Mouse (Mus musculus): ENCODE results near the gene Ano1. TPM values are rescaled to one million over a fixed set of nuclear protein-coding genes. Genes with fewer than 3 reads are reported as not detected.

The Ano1 gene
- polyA plus RNA-seq (2016; fragmentation: Nextera tagmentation; extraction: Ambion mirVana), result 7.4 and 12.9 TPM in 2 replicates

DNA sequence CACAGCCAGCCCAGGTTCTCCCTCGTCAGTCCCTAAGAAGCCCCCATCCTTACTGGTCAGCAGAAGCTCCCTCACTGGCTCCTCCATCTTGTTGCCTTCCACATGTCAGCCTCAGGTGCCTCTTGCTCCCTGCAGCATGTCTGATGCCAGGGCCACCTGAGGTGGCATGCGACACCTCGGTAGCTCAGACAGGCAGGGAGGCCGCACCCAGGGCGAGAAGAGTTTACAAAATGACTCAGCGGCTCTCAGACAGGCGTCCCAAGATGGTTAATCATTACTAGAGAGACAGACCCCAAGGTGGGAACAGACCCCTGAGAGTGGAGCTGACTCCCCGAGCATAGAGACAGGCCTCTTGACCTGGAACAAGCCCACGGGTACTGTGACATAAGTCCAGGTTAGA lies at the start of gene Ano1:
TSS of gene Ano1 (minus strand) at position 142 of the 400 bp plus-strand sequence.
- H3K27ac ChIP-seq, result peak within 1 kb of the TSS; percentile 46; the same call in 1 of the 2 replicates
- no peak for DNase-seq (ENCODE audit: low spot score)
- 84% methylated on average over 9 of the region's 9 CpGs for whole genome bisulfite sequencing
- no peaks in the 10 kb centered on the region for H3K9me3 ChIP-seq
- H3K36me3 ChIP-seq, result no peaks in the 10 kb centered on the region
- H3K27me3 ChIP-seq (ENCODE audit: insufficient read depth, poor library complexity, severe bottlenecking), result peaks cover 18% of the 10 kb centered on the region; the same call in 1 of the 2 replicates
- H3K4me3 ChIP-seq, result no peak within 1 kb of the TSS
- H3K4me1 ChIP-seq (replicated peaks), result peaks cover 20% of the 10 kb centered on the region

GRCm38 (mm10) chr7:144798471-144798870 lies 46.7 kb upstream of the Ano1 start:
- peak; percentile 49 for DNase-seq (ENCODE audit: low spot score)
- H3K27ac ChIP-seq, result peak overlapping the region; percentile 50; the same call in 1 of the 2 replicates
- H3K9me3 ChIP-seq, result no peaks in the 10 kb centered on the region
- peaks cover 32% of the 10 kb centered on the region for H3K4me1 ChIP-seq (replicated peaks)
- H3K4me3 ChIP-seq, result no peak overlapping the region
- peaks cover 62% of the 10 kb centered on the region for H3K27me3 ChIP-seq (ENCODE audit: insufficient read depth, poor library complexity, severe bottlenecking)
- WGBS, result 39% methylated on average over 1 of the region's 1 CpGs
- H3K36me3 ChIP-seq, result no peaks in the 10 kb centered on the region

GRCm38 (mm10) chr7:144796986-144797735 lies 45.4 kb upstream of the Ano1 start:
- WGBS, result 66% methylated on average over 17 of the region's 17 CpGs
- no peak for DNase-seq (ENCODE audit: low spot score)
- Histone ChIP-seq H3K27ac (0 out of 2 replicates have a peak overlapping the region, but pooled peaks have one; percentile 23), H3K9me3 (no peaks in the 10 kb centered on the region), H3K4me3 (no peak overlapping the region), H3K27me3 (ENCODE audit: insufficient read depth, poor library complexity, severe bottlenecking) (peaks cover 59% of the 10 kb centered on the region), H3K4me1 (replicated peaks) (peaks cover 32% of the 10 kb centered on the region), H3K36me3 (no peaks in the 10 kb centered on the region)

- Histone ChIP-seq H3K4me1 (replicated peaks) (peaks cover 32% of the 10 kb centered on the region), H3K27me3 (ENCODE audit: insufficient read depth, poor library complexity, severe bottlenecking) (peaks cover 49% of the 10 kb centered on the region), H3K4me3 (no peak overlapping the region), H3K9me3 (no peaks in the 10 kb centered on the region), H3K27ac (no peak overlapping the region), H3K36me3 (no peaks in the 10 kb centered on the region)
- WGBS, result 82% methylated on average over 9 of the region's 9 CpGs
- no peak for DNase-seq (ENCODE audit: low spot score)
Observed at GRCm38 (mm10) chr7:144795976-144796474, 44.3 kb upstream of the Ano1 start.

GRCm38 (mm10) chr7:144793296-144793695 lies 41.5 kb upstream of the Ano1 start:
- Histone ChIP-seq H3K9me3 (no peaks in the 10 kb centered on the region), H3K4me1 (replicated peaks) (peaks cover 18% of the 10 kb centered on the region), H3K4me3 (no peak overlapping the region), H3K27ac (no peak overlapping the region), H3K36me3 (no peaks in the 10 kb centered on the region), H3K27me3 (ENCODE audit: insufficient read depth, poor library complexity, severe bottlenecking) (peaks cover 40% of the 10 kb centered on the region)
- no peak for DNase-seq (ENCODE audit: low spot score)
- WGBS, result 87% methylated on average over 10 of the region's 10 CpGs

DNA sequence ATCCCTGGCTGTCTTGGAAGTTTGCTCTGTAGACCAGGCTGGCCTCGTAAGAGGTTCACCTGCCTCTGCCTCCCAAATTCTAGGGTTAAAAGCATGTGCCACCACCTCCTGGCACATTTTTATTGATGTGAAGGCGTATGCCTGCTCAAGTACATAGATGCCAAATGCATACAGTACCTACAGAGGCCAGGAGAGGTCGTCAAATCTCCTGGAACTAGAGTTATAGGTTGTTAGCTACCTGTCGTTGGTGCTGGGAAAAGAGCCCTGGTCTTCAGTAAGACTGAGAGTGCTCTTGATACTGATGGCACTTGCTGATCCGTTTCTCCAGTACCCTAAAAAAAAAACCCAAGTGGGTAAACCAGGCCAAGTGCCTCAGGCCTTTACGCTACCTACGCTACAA lies 39.7 kb upstream of the Ano1 start:
- no peaks in the 10 kb centered on the region for H3K36me3 ChIP-seq
- 91% methylated on average over 7 of the region's 7 CpGs for WGBS
- no peaks in the 10 kb centered on the region for H3K9me3 ChIP-seq
- H3K4me1 ChIP-seq (replicated peaks), result 0 out of 2 replicates have a peak, but pooled peaks cover 2% of the 10 kb centered on the region
- no peak overlapping the region for H3K4me3 ChIP-seq
- H3K27me3 ChIP-seq (ENCODE audit: insufficient read depth, poor library complexity, severe bottlenecking), result peaks cover 37% of the 10 kb centered on the region
- no peak overlapping the region for H3K27ac ChIP-seq
- DNase-seq (ENCODE audit: low spot score), result no peak

GRCm38 (mm10) chr7:144789601-144790556 lies 38.1 kb upstream of the Ano1 start:
- WGBS, result 56% methylated on average over 36 of the region's 36 CpGs
- H3K4me1 ChIP-seq (replicated peaks), result 0 out of 2 replicates have a peak, but pooled peaks cover 2% of the 10 kb centered on the region
- no peaks in the 10 kb centered on the region for H3K36me3 ChIP-seq
- peaks cover 31% of the 10 kb centered on the region for H3K27me3 ChIP-seq (ENCODE audit: insufficient read depth, poor library complexity, severe bottlenecking)
- H3K27ac ChIP-seq, result peak overlapping the region; percentile 69; the same call in 1 of the 2 replicates
- DNase-seq (ENCODE audit: low spot score), result peak; percentile 55
- H3K9me3 ChIP-seq, result no peaks in the 10 kb centered on the region
- peak overlapping the region; percentile 45 for H3K4me3 ChIP-seq

DNA sequence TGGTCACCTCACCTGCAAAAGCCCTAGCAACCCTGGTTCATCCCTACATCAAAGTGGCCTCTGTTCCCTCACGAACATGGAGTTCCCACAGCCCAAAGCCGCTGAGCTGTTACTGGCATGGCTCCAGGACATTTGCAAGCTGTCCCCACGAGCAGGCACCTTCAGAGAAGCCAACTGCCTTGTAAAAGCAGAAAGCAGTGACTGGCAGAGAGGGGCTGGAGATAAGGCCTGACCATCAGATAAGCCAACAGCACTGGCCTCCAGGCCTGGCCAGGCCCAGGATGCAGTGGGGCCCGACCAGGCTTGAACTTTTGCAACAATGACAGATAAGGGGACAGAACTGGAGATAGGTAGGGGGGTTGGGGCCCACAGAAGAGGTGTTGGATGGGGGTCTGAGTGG lies 36.9 kb upstream of the Ano1 start:
- Histone ChIP-seq H3K4me3 (no peak overlapping the region), H3K27ac (peak overlapping the region; percentile 5; the same call in 1 of the 2 replicates), H3K36me3 (no peaks in the 10 kb centered on the region), H3K4me1 (replicated peaks) (peaks cover 7% of the 10 kb centered on the region; the same call in 1 of the 2 replicates), H3K9me3 (no peaks in the 10 kb centered on the region), H3K27me3 (ENCODE audit: insufficient read depth, poor library complexity, severe bottlenecking) (peaks cover 29% of the 10 kb centered on the region)
- no peak for DNase-seq (ENCODE audit: low spot score)
- WGBS, result 76% methylated on average over 4 of the region's 4 CpGs

DNA sequence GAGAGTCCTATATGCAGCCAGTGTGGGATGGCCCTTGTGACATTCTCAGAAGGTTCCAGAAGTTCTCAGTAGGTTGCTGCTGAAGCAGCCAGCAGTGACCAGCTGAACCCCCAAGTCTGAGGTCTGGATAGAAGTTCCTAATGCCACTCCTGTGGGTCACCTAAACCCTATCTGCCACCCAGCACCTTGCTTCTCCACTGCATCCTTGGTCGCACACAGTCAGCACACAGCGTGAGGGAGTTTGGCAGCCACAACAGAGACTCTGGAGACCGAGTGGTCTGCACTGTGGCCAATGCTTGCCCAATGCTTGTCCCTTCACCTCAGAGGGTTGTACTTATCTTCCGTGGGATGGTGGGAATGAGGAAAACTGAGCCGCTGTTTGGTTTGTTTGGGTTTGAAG lies 35.7 kb upstream of the Ano1 start:
- Histone ChIP-seq H3K27ac (peak overlapping the region; percentile 31; the same call in 1 of the 2 replicates), H3K36me3 (no peaks in the 10 kb centered on the region), H3K9me3 (no peaks in the 10 kb centered on the region), H3K27me3 (ENCODE audit: insufficient read depth, poor library complexity, severe bottlenecking) (peaks cover 29% of the 10 kb centered on the region), H3K4me3 (no peak overlapping the region), H3K4me1 (replicated peaks) (peaks cover 7% of the 10 kb centered on the region; the same call in 1 of the 2 replicates)
- DNase-seq (ENCODE audit: low spot score), result no peak
- 88% methylated on average over 5 of the region's 5 CpGs for whole genome bisulfite sequencing

GRCm38 (mm10) chr7:144786571-144786970 lies 34.8 kb upstream of the Ano1 start:
- H3K9me3 ChIP-seq, result no peaks in the 10 kb centered on the region
- DNase-seq (ENCODE audit: low spot score), result no peak
- H3K36me3 ChIP-seq, result no peaks in the 10 kb centered on the region
- H3K27ac ChIP-seq, result peak overlapping the region; percentile 60; the same call in 1 of the 2 replicates
- WGBS, result 68% methylated on average over 3 of the region's 3 CpGs
- no peak overlapping the region for H3K4me3 ChIP-seq
- H3K27me3 ChIP-seq (ENCODE audit: insufficient read depth, poor library complexity, severe bottlenecking), result peaks cover 37% of the 10 kb centered on the region
- peaks cover 8% of the 10 kb centered on the region for H3K4me1 ChIP-seq (replicated peaks)

DNA sequence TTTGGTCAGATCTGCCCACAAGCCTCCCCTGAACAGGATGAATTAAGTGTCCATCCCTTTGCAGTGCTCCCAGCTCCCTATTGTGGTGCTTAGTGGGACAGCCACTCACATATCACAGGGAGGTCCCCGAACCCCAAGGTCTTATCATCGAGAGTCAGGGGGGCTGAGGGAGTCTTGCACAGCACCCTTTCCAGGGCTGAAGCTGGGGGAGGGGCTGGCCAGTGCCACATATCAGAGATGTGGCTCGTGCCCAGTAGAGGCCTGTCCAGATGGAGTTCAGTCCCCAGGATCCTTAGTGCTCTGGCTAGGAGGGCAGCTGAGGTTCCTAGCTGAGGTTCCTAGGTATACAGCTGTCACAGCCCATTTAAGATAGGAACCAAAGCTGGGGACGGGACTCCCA lies 32.4 kb upstream of the Ano1 start:
- no peak overlapping the region for H3K4me3 ChIP-seq
- H3K27me3 ChIP-seq (ENCODE audit: insufficient read depth, poor library complexity, severe bottlenecking), result peaks cover 39% of the 10 kb centered on the region
- no peaks in the 10 kb centered on the region for H3K36me3 ChIP-seq
- H3K9me3 ChIP-seq, result no peaks in the 10 kb centered on the region
- no peak for DNase-seq (ENCODE audit: low spot score)
- peak overlapping the region; percentile 60 for H3K27ac ChIP-seq
- WGBS, result 77% methylated on average over 4 of the region's 4 CpGs
- H3K4me1 ChIP-seq (replicated peaks), result peaks cover 17% of the 10 kb centered on the region

- peaks cover 21% of the 10 kb centered on the region for H3K4me1 ChIP-seq (replicated peaks)
- no peaks in the 10 kb centered on the region for H3K36me3 ChIP-seq
- no peak overlapping the region for H3K4me3 ChIP-seq
- peaks cover 32% of the 10 kb centered on the region for H3K27me3 ChIP-seq (ENCODE audit: insufficient read depth, poor library complexity, severe bottlenecking)
- WGBS, result 93% methylated on average over 1 of the region's 1 CpGs
- no peak for DNase-seq (ENCODE audit: low spot score)
- H3K9me3 ChIP-seq, result no peaks in the 10 kb centered on the region
- no peak overlapping the region for H3K27ac ChIP-seq
Observed at GRCm38 (mm10) chr7:144782402-144782801, 30.6 kb upstream of the Ano1 start.

Measured in hindbrain, embryonic 10.5 days (tissue).